Mouse (Mus musculus) CD8-positive naive resting alpha-beta T cell, adult 2 months (primary cell): ENCODE results near the gene Kdf1.

Experiments used
- DNase-seq, 2 experiments: peaks; one replicate each; pipeline ENCODE4 v3.0.0; 2022; ENCODE audit warnings: low read depth in 2 of 2, low spot score in 2 of 2

Kdf1 gene

DNA sequence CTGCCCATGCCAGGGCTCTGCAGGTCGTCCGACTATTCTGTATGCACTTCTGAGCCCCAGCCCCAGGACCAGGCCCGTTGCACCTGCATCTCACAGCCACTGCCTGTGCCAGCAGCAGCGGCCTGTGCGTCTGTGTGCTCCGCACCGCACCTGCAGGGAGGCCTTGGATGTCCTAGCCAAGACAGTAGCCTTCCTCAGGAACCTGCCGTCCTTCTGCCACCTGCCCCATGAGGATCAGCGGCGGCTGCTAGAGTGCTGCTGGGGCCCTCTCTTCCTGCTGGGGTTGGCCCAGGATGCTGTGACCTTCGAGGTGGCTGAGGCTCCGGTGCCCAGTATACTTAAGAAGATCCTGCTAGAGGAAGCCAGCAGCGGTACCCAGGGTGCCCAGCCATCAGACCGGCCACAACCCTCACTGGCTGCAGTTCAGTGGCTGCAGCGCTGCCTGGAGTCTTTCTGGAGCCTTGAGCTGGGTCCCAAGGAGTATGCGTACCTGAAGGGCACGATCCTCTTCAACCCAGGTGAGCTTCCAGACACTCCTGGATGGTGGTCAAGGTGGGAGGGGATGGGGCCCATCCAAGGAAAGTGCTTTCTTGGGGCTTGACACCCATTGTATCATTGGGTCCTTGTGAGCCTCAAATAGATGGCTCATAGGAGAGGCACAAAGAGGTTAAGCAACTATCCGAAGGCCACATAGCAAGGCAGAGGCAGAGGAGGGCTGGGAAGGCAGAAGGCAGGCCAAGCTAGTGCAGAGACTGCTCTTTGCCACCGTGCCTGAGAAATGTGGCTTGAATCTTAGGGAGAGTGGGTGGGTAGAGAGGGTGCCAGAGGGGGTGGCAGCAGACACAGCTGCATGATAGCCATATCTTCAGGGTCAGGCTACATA, 34.9 kb downstream of the Kdf1 start:
- no peak for DNase-seq

DNA sequence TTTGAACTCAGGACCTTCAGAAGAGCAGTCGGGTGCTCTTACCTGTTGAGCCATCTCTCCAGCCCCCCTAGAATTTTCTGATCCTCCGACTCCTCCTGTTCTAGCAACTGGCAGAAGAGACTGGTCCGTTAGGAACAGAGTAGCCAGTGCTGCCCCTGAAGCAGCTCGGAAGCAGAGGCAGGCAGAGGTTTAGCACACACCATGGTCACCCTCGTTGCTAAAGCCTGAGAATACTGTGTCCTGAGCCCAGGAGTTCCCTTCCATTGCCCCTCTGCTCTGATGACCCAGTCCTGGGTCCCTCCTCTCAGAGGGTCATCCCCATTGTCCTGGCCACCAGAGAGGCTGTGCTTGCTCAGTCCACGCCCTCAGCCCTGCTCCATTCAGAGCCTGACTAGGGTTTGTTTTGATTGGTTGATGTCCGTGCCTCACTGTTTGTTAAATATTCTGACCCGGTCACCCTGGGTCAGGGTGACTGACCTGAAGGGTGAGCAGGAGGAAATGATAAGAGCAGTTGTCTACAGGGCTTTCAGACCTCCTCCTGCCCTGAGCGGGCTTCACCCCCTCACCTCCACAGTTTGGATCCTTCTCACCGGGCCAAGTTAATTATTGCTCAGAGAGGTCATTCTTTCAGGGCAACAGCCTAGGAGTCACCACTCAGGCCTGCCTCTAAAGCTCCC, 38.4 kb downstream of the Kdf1 start:
- DNase-seq = no peak

DNA sequence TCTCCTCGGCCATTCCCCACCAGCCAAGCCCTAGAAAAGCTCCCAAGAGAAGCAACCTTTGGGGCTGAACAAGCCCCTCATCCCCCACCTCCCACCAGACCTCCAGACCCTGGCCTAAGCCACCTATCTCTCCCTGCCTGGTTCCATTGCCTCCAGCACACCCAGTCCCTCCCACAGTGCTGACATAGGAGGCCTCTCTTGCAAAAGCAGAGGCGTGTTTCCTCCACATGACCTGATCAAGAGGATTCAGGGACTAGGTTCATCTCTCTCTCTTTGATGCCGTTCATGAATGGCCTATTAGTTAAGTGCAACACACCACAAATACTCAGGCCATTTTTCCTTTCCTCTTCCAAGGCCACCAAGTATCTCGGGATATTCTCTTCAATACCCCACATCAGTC, 41.1 kb downstream of the Kdf1 start:
- DNase-seq = no peak

DNA sequence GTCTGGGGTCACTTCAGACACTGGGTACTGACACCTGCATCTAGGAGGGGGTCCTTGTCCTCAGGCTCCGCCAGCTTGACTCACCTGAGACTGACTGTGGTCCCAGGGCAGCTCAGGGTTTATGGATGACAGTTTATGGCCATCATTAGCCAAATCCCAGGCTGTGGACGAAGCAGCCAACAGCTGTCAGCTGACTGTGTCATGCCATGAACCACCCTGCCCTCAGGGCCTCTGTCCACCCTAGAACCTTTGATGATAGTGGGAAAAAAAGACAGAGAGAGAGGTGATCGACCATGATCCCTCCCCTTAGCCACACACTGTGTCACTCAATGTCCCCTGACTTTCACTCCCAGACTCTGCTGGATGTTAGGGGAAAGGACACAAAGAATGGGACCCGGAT, 42.9 kb downstream of the Kdf1 start:
- no peak for DNase-seq

DNA sequence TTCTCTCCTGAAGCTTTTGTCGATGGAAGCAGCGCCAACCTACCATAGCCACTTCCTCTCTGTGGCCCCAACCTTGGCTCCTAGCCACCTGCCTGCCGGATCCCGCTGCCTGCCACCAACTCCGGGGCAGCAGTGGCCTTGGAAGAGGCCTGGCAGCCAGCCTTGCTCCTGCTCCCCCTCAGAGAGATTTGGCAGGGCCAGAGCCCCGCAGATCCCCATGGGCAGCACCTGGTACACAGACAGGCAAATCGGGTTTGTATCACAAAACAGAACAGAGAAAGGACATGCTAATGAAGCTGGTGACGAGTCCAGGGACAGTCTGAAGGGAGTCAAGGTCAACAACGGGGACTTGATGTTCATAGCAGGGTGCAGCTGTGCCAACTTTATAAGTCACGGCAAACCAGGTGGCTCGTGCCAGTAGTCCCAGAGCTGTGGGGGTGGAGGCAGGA, 44.4 kb downstream of the Kdf1 start:
- no peak for DNase-seq

DNA sequence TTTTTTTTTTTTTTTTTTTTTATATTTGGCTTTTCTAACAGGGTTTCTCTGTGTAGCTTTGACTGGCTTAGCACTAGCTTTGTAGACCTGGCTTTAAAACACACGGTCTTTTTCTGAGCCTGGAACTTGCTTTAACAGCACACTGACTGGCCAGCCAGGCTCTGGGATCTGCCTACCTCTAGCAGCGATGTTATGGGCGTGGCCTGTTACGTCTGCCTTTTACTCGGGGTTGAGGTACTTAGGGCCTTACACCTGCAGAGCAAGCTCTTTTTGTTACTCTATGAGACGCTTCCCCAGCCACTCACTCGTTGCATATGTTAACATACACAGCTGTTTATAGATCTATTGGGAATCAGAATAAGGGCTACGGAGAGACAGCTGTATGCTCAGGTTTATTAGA, 48.5 kb downstream of the Kdf1 start:
- DNase-seq = no peak

DNA sequence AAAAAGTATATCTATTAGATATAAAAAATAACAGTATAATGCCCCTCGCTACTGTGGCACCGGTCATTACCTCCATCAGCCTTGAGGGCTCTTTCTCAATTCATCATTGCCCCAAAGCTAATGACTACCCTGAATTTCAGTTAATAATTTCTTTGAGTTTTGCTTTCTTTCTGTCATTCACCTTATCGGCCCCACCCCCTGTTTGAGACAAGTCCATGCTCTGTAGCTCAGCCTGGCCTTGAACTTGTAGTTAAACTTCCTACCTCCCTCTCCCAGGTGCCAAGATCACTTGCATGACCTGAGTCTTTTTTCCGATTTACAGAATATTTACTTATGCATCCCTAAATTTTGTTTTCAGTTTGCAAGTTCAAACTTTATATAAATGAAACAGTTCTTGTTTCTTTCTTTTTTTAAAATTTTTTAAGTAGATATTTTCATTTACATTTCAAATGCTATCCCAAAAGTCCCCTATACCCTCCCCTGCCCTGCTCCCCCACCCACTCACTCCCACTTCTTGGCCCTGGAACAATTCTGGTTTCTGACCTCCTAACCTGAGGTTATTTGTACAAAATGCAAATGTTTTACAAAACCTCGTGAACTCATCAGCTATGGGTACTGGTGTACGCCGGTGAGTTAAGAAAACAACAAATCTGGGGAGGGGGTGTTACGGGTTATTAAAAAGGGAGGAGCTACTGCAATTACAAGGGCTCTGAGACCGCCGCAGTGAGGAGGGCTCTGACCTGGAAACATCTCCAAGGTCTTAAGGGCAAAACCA, 50.7 kb downstream of the Kdf1 start:
- DNase-seq = no peak

DNA sequence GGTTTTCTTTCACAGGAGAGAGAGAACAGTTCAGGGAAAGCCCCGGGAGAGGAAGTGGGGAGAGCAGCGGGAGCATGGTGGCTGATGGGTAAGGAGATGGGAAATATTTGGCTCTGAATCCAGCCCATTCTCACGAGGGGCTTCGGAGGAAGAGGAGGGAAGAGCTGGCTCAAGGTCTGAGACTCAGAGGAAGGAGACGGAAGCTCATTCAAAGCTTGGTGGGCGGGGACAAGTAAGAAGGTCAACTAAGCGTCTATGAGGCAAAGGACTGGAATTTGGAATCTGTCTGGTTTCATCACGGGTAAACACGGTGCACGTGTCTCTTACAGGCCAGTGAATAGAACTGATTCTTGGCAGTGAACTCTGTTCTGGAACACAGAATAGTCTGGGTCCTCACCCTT, 51.3 kb downstream of the Kdf1 start:
- no peak for DNase-seq

DNA sequence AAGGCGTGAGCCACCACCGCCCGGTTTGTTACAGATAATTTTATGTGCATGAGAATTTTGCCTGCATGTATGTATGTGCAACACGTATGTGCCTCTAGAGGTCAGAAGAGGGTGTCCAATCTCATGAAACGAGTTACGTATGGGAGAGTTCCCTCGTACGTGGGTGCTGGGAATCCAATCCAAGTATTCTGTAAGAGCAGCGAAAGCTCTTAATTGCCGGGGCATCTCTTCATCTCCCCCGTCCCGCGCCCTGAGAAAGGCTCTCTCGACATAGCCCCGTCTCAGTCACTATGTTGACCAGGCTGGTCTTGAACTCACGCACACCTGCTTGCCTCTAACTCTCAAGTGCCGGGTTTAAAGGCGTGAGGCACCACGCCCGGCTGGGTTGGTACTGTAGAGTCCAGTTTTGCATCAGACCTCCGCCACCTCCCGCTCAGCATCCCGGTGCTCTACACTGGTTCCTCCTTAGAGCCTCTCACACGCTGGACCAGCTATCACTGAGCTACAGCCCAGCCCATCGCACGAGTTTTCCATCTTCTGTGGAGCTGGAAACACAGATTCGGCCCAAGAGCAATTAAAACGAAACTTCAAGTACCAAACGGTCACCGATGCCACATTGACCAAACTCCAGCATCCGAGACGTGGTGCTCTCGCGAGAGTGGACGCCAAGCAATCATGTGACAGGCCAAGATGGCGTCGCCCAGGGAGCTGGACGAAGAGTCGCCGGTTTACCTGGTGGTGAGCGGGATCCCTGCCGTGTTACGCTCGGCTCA, 55.5 kb downstream of the Kdf1 start, which contains the start of gene Gpatch3:
TSS of gene Gpatch3 (plus strand) at position 676 of the 773 bp plus-strand sequence.
- peak; percentile 77 to 84 for DNase-seq

DNA sequence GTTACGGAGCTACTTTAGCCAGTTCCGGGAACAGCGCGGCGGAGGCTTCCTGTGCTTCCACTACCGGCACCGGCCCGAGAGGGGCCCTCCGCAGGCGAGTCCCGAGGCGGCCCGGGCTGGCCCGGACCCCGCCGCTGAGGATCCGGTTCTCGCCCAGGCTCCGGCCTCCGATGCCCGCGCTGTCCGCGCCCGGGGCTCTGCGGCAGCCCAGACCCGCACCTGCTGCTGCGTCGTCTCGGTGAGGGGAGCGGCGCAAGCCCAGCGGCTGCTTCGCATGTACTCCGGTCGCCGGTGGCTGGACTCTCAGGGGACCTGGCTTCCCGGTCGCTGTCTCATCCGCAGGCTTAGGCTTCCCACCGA, 56.1 kb downstream of the Kdf1 start:
- no peak for DNase-seq

DNA sequence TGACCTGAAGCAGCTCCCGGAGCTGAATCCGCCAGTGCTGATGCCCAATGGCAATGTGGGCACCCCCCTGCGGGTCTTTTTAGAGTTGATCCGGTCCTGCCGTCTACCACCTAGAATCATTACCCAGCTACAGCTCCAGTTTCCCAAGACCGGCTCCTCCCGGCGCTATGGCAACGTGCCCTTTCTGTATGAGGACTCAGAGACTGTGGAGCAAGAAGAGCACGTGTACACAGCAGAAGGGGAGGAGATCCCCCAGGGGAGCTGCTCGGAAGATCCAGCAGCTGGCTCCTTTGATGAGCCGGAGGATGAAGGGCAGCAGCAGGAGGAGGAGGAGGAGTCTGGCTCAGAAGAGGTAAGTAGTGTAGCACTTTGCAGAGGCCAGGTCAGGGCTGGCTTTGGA, 59.2 kb downstream of the Kdf1 start:
- DNase-seq = no peak
